Mouse (Mus musculus) kidney, postnatal 14 days (tissue): ENCODE measurements around the gene Dlg2.

Experiments
- DNase-seq: peaks from one replicate; pipeline ENCODE4 v3.0.0; 2022; ENCODE audit warnings: mixed read lengths

The Dlg2 gene

DNA sequence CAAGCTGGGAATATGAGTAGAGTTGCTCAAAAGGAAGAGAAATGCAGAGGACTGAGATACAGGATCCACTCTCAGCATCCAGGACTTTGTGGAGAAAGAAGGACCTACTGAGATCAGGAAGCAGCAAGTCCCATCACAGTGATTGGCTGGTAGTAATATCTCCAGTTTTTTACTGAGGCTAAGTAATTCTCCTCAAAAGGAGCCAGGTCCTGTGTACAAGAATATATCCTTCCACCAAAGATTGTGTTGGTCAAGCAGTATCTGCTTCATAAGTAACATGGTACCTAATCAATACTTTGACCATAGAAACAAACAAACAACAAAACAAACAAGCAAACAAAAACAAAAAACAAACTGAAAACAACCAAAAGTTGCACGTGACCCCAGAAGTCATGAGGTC lies 980.3 kb downstream of the Dlg2 start:
- no peak for DNase-seq

GRCm38 (mm10) chr7:91457207-91457606 lies 980.7 kb downstream of the Dlg2 start:
- DNase-seq = peak; percentile 70

- DNase-seq = no peak
Measured at GRCm38 (mm10) chr7:91461352-91461751, 984.9 kb downstream of the Dlg2 start.

DNA sequence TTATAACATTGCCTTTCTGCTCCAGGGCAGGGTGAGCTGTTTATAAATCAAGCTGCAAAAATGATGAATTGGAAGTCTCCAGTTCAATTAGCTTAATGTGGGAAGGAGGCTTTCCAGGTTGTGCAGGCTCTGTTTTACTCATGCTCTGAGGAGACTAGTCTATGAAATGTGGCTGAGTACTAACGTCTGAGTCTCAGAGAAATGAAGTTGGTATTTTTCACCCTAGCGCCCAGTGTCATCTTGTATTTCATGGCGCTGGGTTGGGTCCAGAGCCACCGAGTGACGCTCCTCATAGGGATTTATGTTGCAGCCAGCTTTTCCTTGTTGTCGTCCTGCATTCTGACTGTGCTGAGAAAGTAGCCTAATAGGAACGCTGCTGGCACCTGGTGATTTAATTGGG lies 986.8 kb downstream of the Dlg2 start:
- no peak for DNase-seq

DNA sequence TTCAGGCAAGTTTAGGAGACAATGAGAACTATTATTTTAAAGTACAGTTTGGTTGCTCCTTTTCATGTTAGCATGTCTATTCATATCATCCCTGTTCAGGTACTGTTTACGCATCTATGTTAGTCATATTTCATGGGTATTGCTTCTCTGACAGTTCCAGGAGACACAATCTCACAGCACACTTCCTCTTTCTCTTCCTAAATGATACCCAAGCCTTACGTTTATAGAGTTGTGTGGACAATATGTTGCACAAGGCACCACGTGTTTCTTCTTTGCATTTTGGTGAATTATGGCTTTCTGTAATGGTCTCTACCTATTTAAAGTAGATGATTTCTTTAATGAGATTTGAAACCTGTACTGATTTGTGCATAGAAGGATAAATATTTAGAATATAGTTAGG lies 990.6 kb downstream of the Dlg2 start:
- no peak for DNase-seq

GRCm38 (mm10) chr7:91479145-91479544 lies 1002.7 kb downstream of the Dlg2 start:
- DNase-seq = no peak

DNA sequence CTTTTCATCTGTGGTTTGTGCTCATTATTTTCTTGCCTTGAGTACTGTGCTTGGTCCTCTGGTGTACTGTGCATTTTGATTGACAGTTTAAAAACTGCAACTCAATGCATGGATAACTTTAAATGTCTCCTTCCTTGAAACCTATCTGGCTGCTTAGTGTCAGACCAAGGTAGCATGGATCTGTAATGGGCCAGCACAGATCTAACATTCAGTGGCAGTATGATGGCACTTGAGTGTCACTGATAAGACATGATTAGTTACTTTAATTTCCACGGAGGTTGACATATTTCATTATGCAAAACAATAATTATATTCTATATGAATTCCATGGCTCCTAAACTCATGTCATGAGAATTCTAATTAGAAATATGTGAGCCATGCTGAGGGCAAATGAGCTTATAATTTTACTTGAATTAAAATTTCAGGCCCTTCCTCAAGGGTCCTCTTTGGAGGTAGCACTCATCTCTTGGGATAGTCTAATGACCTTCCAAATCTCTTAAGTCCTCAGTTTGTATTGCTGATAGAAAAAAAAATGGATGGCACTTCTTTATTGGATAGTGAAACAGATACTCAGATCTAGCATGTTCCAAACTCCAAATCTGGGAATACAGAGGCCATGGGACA lies 1005.2 kb downstream of the Dlg2 start:
- DNase-seq = no peak

DNA sequence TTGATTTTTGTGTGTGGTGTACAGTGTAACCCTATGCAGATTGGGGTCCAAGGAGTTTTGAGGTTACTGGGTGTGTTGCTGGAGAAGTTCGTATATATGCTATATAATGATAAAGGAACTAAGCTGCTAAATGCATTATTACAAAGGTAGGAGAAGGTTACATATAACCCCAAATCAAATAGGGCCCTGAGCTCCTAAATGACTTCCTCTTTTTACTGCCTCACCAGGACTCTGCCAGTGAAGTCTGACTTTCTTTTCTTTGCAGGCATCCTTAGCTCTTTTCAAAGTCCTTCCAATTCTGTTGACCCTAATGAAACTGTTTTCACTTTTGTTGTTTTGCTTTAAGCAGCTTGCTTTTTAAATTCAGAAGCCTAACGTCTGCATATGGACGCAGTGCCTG lies 1016.8 kb downstream of the Dlg2 start:
- no peak for DNase-seq

- DNase-seq = no peak
Measured at GRCm38 (mm10) chr7:91495526-91495925, 1019.1 kb downstream of the Dlg2 start.

DNA sequence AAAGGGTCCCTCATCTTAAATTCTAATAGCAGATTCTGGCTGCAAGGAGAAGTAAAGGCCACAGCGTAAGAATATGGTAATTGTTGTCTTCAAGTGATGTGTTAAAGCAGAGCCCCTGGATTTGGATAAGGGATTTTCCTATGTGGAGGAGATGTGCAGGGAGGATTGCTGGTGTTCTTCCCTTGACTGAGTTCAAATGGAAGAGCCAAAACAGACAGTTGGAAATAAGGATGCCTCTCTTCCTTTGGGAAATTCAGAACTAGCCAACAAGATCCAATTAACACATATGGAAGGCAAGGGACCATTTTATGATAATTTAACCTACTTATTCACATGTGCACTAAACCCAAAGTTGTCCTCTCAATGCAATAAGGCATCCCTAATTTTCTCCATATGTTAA lies 1034.6 kb downstream of the Dlg2 start:
- DNase-seq = no peak

- no peak for DNase-seq
Measured at GRCm38 (mm10) chr7:91514445-91514844, 1038.0 kb downstream of the Dlg2 start.

- no peak for DNase-seq
Measured at GRCm38 (mm10) chr7:91516225-91516624, 1039.8 kb downstream of the Dlg2 start.

- DNase-seq = no peak
Measured at GRCm38 (mm10) chr7:91525859-91526258, 1049.4 kb downstream of the Dlg2 start.

- peak; percentile 15 for DNase-seq
Measured at GRCm38 (mm10) chr7:91542597-91543285, 1066.3 kb downstream of the Dlg2 start.

GRCm38 (mm10) chr7:91543286-91543650 lies 1066.8 kb downstream of the Dlg2 start:
- no peak for DNase-seq

- DNase-seq = peak; percentile 14
Measured at GRCm38 (mm10) chr7:91544600-91544999, 1068.1 kb downstream of the Dlg2 start.

DNA sequence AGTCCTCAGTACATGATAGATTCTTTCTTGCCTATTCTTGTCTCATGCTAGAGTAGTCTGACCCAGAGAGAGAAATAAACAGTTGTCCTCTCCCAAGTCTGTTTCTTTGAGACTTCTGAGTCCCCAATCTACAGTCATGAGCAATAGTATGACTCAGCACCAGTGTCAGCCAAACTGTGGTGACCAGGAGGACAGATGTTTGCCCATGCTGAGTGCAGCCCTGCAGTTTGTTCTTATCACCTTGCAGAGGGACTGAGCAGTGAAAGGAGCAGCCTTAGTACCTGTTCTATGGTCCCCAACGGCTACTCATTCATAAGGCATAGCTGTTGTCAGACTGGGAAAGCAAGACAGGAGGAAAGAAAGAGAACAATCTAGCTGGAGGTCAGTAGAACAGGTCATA lies 1072.3 kb downstream of the Dlg2 start:
- no peak for DNase-seq

DNA sequence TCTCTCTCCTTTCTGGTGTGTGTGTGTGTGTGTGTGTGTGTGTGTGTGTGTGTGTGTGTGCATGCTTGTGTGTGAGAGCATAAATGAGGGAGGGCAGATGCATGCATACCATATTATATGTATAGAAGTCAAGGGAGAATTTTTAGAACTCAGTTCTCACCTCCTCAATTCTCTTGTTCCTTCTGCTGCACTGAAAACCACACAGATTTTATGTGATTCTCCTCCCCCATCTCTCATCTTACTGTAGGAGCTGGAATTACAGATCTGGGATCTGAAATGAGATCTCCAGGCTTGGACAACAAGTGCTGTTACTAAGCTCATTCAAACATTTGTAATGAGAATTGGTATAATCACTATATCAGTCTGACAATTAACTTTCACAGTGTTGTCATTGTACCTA lies 1081.1 kb downstream of the Dlg2 start:
- DNase-seq = no peak

DNA sequence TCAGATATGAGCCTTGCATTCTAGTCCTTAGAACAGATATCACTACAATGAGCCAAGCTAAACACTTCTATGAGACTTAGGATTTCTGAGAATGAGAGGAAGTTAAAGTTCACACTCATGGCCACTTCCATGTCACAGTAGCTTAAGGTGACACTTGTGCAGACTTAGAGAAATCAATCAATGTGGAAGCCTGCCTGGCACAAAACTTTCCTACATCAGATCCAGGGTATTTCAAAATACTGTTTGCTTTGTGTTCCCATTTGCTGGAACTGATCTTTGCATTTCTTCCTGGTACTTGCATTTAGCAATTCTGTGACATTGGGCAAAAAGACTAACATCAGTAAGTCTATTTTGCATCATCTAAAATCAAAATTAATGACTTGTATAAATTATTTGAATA lies 1091.0 kb downstream of the Dlg2 start:
- DNase-seq = no peak

GRCm38 (mm10) chr7:91570969-91571368 lies 1094.5 kb downstream of the Dlg2 start:
- DNase-seq = no peak

GRCm38 (mm10) chr7:91572666-91573065 lies 1096.2 kb downstream of the Dlg2 start:
- DNase-seq = no peak

DNA sequence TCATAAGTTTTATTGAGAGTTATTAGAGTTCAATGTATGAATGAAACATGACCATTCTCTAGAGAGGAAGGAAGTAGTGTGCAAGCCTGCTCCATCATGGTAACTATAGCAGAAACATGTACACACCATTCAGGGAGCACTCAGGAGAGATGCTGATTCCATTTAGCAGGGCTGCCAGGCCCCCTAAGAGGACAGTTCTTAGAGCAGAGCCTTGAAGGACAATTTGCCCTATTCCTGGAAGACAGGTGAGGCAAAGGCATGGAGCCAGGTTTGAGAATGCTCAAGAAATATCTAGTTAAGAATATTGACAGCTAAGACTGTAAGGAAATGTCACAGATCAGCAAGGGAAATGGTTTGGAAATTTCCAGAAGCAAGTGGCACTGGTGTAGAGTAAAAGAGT lies 1096.8 kb downstream of the Dlg2 start:
- DNase-seq = no peak

DNA sequence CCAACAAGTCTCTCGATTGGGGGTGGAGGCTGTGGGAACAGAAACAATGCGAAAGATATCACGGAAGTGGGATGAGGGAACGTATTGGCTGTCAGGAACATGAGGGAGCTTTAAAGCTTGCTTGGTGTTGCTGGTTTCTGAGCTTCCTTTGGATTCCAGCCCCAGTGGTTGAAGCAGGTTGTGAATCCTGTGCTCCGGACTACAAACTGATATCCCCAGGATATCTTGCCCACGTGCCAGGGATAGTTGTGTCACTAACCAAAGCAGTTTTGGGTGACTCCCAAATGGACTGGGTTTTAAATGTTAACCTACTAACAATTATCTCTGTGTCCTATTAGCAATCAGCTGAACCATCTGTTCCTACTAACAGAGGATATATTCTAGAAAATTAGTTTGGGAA lies 1099.7 kb downstream of the Dlg2 start:
- no peak for DNase-seq

DNA sequence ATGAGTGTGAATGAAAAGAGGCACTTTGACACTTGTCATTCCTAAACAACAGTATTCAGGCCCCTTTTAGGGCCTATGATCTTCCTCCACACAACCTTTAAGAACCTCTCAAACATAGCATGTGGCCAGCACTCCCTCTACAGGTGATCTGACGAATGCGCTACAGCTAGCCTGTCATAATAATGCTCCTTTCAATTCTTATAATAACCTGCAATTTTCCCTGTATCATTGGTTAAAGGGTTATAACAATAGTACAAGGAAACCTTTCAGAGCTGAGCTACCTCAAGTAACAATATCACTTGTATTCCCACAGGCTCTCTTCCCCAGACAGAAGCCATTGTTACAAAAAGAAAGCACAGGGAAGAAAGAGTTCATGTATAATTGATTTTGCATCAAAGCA lies 1105.7 kb downstream of the Dlg2 start:
- no peak for DNase-seq

DNA sequence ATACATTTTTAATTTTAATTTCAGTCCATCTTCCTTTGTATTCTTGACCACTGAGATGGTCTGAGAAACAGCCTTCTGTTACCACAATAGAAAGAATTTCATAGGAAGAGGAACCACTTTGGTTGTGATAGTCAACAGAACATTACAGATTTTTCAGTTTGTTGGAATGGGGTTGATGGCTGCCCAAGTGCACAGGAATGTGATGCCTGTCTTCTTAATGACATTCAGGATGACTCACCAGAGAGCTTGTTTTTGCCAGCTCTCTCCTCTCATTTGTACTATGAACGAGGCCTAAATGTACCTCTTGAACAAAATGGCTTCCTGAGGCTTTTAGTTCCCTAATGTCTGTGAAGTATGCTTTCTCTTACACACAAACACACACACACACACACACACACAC lies 1107.1 kb downstream of the Dlg2 start:
- no peak for DNase-seq
